Mouse (Mus musculus) hindlimb bud, embryonic 11.5 days (tissue): ENCODE measurements around the gene Rps2.

Experiments
- DNase-seq: peaks from one replicate; pipeline ENCODE4 v3.0.0-alpha.2; 2012; ENCODE audit warnings: low read depth, low spot score; ENCODE audit errors: extremely low spot score

The Rps2 gene

DNA sequence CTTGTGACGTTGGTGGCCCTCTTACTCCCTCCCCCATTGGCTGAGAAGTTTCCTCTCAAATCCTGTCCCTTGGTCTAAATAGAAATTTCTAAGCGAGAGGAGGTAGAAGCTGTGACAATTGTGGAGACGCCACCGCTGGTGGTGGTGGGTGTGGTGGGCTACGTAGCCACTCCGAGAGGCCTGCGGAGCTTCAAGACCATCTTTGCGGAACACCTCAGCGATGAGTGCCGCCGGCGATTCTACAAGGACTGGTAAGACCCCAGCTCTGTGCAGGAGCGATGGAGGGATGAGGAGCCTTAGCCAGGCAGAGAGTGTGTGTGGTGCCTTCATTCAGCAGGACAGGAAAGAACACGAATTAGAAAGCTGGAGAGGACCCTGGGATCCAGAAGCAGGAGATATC lies 12.9 kb downstream of the Rps2 start:
- DNase-seq, result no peak

DNA sequence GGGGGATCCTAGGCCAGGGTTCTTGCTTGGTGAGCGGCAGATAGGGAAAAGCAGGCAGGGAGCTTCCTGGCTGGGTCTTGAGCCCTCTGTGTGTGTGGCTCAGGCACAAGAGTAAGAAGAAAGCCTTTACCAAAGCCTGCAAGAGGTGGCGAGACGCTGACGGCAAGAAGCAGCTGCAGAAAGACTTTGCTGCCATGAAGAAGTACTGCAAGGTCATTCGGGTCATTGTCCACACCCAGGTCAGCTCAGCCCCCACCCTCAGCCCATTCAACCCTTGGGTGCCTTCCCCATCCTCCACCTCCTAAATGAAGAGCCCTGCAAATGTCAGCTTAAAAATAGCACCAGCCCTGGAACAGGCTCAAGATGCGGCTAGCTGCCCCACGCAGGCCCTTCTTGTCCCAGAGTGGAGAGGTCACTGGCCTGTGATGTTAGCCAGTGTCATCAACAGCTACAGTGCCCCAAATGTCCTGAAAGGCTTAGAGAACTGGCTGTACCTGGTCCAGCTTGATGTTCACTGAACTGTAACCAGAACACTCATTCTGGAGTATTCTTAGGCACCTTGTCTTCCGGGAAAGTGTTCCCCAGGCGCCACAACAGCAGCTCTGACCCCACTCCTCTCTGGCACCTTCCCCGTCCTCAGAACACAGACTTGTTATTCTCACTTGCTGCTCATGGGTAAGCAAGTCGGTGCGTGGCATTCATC lies 14.5 kb downstream of the Rps2 start:
- no peak for DNase-seq

DNA sequence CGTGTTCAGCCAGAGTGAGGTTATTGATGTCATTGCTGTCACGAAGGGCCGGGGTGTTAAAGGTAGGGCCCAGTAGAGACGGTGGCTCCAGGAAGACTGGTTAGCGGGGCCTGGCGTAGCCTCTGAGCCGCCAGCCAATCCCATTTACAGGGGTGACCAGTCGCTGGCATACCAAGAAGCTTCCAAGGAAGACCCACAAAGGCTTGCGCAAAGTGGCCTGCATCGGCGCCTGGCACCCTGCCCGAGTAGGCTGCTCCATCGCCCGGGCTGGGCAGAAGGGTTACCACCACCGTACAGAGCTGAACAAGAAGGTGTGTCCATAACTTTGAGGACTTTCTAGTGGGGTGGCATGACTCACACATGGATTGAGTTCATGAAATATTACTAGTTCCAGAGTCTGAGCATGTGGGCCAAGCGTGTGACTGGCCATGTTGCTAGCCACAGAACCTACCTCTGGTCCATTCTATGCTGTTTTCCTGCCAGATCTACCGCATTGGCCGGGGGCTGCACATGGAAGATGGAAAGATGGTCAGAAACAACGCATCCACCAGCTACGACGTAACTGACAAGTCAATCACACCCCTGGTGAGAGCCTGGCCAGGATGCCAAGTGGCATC lies 15.6 kb downstream of the Rps2 start:
- DNase-seq, result no peak

DNA sequence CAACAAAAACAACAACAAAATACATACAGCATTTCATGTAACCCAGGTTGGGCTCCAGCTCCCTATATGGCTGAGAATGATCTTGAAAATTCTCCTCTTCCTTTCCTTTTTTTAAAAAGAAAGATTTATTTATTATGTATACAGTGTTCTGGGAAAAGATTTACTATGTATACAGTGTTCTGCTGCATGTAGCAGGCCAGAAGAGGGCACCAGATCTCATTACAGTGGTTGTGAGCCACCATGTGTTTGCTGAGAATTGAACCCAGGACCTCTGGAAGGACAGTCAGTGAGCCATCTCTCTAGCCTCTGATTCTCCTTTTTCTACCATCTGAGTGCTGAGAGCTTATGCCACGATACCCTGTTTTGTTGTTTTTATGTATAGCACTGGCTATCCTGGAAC lies 16.6 kb downstream of the Rps2 start:
- DNase-seq, result no peak

DNA sequence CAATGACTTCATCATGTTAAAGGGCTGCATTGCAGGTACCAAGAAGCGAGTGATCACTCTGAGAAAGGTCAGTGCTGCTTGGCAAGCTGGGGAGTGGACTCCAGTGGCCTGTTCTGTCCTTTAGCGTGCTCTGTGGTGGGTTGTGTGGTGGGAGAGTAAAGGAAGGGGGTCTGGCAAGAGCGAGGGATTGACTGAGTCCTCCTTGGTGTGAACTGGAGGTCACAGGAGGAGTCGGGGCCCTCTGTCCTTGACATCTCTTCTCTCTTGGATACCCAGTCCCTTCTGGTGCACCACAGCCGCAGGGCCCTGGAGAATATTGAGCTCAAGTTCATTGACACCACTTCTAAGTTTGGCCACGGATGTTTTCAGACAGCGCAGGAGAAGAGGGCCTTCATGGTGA lies 17.5 kb downstream of the Rps2 start:
- DNase-seq, result no peak

DNA sequence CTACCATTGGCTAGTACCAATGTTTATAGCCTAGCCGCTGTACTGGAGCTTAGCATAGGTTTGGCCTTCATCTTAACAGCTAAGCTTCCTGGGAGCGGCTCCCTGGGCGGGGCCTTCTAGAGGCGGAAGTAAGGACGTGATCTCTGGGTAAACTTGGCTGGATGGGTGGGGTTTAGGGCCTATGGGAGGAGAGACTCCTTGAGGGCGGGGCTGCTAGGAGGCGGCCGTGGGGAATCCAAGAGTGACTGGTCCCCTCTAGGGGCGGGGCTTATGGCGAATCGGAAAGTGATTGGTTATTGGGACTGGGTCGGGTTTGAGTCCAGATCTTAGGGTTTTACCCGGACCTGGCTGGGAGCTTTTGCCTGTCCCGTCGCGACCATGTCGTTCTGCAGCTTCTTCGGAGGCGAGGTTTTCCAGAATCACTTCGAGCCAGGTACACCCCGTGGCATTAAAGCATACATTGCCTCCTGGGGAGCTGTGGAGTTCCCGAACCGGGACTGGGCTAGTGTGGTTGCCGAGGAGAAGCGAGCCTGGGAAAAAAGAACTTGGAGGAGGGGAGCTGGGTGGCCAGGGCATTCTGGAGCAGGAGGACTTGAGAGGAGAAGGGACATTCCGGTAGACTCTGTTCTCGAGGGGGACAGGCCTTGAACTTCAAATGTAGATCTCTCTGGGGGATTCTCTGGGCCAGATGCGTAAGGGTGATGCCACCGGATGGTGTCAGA lies 18.6 kb downstream of the Rps2 start, which contains the start of gene Msrb1:
Msrb1 (plus strand) TSS at position 313 of the 722 bp plus-strand sequence.
- peak; percentile 74 for DNase-seq

DNA sequence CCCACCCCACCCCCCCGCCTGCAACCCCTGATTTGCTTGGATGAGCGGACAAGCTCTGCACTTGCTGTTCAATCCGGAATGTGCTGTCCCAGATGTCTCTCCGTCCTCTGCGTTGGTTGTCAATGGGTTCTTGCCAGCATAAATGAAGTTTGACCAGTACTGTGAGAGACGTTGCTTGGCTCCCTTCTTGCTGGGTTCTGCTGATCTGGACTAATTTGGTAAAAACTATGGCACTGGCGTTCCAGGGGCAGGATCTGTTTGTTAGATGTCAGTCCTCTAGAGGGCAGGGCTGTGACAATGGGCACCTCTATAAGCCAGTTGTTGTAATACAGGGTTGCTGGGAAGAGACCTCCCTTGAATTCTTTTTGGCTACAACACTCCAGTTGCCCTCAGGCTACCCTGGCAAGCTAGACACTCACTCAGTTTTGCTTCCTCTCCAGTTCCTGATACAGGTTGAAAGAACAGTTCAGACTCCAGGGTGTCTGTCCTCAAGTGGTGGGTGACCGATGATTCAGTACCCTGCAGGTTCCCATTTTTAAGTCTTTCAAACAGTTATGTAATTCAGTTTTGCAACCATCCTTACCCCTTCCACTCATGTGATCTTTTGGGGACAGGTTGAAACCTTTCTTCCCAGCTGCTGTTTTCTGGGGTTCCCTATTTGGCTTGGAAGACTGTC lies 19.4 kb downstream of the Rps2 start:
- DNase-seq, result no peak

DNA sequence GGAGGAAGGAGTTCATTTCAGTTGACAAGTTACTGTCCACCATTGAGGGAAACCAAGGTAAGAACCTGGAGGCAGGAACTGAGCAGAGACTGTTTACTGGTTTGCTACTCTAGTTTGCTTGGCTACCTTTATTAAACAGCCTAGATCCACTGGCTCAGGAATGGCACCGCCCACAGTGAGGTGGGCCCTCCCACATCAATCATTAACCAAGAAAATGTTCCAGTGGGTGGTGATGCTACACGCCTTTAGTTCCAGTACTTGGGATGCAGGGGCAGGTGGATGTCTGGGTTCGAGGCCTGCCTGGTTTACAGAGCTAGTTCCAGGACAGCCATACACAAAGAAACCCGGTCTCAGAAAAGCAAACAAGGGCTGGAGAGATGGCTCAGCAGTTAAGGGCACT lies 20.3 kb downstream of the Rps2 start:
- DNase-seq, result no peak

DNA sequence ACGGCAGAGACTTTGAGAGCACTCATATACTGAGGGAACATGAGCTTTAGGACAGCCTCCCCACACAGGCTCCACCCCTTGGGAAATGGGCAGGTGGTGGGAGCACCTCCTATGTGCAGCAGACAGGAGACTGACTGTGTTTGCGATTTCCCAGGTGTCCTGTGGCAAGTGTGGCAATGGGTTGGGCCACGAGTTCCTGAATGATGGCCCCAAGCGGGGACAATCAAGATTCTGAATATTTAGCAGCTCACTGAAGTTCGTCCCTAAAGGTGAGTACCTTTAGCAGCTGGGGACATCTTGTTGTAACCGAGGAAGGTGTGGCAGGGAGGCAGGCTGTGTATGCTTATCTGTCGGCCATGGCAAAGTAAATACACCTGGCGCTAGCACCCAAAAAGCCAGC lies 22.0 kb downstream of the Rps2 start:
- no peak for DNase-seq

DNA sequence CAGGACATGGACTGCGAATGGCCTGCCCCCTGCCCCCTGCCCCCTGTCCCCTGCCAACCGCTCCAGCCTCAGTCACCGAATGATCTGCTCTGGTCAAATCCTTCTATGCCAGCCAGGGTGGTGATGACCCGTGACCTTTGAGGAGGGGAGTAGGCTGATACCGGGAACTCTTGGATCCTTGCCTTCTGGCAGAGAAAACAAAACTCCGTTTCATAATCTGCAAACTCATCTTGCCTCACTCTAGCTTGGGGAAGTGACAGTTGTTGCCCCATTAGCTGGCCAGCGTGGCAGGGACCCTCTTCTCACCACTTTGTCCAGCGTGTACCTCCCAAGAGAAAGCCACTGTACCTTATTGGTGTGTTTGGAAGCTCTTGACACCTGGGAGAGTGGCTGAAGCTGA lies 24.4 kb downstream of the Rps2 start:
- no peak for DNase-seq

DNA sequence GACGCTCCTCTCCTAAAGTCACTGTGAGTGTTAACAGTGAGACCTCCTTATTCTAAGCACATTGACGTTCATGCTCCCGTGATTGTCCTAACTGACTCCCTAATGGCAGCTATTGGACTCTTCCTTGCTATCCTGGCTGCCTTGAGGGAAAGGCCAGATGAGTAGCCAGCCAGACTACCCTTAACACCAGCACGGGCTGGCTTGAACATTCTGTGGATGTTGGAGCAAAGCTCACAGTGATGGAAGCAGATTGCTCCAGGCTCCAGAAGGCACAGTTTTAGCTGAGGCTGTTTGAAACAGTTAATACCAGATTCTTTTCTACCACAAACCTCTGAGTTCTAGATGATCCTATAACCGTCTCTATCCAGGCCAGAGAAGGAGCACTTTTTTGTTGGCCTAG lies 26.0 kb downstream of the Rps2 start:
- no peak for DNase-seq

DNA sequence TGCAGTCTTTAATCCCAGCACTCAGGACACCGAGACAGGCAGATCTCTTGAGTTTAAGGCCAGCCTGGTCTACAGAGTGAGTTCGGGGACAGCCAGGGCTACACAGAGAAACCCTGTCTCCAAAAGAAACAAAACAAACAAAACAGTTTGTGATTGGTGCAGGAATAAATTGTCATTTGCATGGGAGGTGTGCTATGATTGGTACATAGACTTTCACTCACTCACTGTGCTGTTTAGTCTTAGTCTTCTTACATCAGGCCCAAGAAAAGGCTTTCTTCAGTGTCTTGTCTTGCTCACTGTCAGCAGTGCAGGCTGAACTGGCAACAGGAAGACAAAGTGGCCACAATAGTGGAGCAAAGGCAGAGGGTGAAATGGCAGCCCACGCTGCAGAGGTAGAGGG lies 26.5 kb downstream of the Rps2 start:
- no peak for DNase-seq

DNA sequence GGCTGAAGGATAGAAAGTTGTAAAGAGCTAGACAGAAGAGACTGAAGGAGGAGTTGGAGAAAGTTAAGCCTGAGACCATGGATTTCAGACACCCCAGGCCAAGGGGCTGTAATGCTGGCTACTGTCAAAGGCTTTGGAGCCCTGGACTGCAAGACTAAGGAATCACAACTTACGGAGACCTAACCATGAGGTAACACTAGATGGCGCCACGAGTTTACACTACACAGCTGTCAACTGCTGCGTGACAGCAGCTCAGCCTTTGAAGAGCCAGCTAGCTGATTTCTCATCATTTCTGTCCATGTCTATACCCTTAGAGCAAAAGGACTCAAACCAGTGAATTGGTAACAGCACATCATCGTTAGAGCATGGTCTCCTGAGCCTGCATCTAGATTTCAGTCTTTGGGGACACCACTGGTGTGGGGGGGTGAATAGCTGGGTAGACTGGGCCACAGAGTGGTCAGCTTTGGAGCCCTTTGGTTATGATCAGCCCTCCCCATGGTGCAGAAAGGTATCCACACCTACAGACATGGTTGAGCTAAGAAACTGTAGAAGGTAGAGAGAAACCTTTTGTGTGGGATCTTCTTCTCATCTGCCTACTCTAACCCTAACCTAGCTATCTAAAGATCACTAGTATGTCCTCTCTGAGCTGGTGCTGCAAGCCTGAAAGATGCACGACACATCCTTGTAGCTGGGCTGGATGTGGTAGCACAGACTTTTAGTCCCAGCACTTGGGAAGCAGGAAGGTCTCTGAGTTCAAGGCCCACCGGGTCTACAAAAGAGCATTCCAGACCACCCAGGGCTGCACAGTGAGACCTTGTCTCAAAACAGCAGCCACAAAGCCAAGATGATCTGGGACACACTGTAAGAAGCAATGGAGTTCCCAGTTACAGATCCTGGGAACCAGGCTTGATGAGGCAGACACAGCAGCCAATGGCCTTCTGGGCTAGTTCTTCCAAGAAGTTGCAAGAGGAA lies 27.9 kb downstream of the Rps2 start:
- peak; percentile 89 for DNase-seq

DNA sequence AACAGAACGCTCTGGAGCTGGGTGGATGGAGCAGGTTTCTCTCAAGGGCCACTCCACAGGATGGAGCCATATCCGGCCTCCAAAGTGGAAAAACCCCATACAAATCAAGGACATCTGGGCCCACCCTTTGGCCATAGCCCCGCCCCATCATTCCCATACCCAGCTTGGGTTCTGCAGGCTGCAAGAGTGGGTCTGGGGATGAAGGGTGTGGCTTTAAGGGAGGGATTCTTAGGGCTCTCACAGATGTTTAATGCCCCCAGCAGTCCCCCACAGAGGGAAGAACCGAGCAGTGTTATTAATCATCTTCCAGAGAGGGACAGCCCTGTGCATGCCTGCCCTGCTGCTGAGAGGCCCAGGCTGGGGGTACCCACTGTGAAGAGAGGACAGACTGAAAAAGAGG lies 29.1 kb downstream of the Rps2 start:
- no peak for DNase-seq

DNA sequence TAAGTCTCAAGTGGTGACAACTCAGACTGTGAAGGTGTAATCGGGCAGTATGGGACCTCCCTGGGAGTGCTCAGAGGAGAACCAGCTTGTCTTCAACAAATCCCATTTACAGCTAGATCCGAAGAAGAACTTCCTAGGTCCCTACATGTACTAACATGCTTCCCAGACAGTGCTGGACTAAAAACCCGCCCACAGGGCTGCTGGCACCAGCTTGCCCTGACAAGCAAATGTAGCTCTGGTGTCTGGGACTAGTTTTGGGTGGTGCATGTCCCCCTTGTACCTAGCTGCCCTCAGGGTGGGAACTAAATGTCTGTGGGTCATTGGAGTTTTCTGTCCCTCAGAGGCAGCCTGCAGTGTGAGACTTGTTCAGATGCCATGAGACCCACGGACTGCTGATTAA lies 33.6 kb downstream of the Rps2 start:
- DNase-seq, result no peak

DNA sequence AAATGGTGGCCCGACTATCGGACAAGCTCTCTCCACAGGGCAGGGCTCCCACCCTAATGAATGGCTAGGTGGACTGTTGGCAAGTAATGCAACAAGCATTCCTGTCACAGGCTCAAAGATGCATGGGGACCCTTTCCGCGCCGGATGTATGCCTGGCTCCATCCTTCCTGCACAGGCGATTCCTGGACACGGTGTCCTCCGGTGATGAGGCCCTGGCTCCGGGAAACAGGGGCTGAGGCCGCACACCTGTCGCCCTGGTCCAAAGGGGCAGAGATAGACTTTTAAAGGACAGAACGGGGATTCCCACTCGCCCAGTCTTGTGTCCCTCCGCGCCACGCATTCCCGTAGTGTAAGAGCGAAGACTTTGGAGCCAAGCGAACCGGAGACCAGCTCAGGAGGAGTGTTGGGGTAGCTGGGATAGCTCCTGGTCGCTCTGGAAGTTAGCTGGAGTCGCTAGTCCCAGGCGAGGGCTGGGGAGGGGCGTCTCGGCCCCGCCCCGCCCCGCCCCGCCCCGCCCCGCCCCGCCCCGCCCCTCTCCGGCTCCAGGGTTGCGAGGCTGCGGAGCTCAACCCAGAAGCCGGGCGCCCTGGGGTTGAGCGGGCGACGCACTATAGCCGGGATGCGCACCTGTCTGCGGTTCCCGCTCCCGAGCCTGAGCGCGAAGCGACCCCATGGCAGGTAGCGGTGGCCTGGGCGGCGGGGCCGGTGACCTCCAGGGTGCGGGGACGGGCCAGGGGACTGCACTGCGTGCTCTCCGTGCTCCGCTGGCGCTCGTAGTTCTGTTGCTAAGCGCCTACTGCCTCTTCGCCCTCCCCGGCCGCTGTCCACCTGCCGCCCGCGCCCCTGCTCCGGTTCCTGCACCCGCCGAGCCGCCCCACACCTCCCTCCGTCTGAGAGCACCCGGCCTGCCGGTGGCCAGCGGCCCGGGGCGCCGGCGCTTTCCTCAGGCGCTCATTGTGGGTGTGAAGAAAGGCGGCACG lies 34.8 kb downstream of the Rps2 start, which contains the start of gene Hs3st6:
Hs3st6 (plus strand) TSS at position 574 of the 980 bp plus-strand sequence.
- DNase-seq, result no peak

DNA sequence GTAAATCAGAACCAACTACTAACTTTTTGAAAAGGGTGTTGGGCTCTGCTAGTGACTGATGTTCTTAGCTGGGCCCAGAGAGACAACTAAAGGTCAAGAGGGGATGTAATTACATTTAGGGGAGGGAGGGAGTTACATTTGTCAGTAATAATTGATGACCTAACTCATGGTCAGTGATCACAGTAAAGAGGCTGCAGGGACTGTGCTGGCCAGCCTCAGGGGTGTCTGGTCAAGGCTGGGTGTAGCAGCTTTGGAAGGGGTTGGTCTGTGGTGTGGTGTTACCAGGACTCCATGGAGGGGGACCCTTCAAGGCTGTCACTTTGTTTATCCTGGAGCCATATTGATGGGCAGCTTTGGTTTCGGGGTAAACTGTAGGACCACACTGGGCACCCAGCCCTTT lies 39.5 kb downstream of the Rps2 start:
- DNase-seq, result no peak

DNA sequence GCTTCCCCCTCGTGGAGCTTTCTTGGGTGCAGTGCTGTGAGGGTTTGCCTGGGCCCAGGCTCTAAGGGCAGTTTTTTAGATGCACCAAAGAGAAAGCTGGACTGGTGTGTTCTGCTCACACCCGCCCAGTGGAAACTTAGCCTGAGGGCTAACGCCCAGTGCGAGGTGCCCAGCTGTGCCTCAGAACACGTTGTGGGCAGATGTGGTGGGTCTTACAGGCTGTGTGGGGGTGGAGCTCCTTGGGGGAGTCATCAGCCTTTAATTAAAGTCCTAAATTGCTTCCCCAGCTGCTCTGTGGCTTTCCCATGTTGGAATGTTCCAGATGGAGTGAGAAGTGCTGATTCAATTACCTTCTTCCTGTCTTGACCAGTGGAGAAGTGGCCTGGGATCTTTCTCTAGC lies 43.2 kb downstream of the Rps2 start:
- no peak for DNase-seq
